Mouse (Mus musculus): Measurements from ENCODE around the gene Lix1.
A peak's percentile ranks its signal among the peaks of the same experiment; 100 is the strongest.
"Not testable (repeated sequence)": the region's sequence is repeated elsewhere in the genome, so short reads cannot be mapped to it uniquely, and the experiment has no call there.

Lix1 gene

DNA sequence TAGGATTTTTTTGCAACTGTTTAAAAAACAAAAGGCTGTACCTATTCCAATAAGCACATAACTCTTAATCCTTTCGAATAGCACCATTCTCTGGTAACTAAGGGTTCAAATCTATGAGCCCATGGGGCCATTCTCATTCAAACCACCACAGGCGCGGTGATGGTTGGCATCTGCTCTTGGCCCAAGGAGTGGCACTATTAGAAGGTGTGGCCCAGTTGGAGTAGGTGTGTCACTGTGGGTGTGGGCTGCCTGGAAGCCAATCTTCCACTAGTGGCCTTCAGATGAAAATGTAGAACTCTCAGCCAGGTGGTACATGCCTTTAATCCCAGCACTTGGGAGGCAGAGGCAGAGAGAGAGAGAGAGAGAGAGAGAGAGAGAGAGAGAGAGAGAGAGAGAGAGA is 11.7 kb downstream of the Lix1 start:
- no peak for DNase-seq

DNA sequence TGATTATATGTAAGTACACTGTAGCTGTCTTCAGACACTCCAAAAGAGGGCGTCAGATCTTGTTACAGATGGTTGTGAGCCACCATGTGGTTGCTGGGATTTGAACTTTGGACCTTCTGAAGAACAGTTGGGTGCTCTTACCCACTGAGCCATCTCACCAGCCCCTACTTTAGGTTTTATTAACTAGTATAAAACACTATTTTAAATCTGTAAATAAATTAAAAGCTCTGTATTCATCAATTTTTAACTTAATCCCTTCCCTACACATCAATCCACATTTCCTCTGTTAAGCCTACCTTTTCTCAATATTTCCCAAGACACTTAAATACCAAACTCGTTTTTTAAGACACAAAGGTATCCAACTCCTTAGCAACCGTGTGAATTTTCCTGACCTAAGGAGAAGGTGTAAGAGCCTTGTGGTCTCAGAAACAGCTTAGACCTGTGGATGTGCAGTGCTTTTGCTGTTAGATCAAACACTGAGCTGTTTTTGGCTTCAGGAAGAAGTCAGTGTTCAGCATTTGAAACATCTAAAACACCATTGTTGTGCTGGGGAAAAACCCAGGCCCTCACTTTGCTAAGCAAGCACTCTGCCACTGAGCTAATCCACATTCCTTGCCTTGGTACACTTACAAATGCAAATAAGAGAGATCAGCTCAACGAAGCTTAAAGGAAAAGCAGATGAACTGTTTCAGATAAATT is 22.3 kb downstream of the Lix1 start:
- no peak for DNase-seq

DNA sequence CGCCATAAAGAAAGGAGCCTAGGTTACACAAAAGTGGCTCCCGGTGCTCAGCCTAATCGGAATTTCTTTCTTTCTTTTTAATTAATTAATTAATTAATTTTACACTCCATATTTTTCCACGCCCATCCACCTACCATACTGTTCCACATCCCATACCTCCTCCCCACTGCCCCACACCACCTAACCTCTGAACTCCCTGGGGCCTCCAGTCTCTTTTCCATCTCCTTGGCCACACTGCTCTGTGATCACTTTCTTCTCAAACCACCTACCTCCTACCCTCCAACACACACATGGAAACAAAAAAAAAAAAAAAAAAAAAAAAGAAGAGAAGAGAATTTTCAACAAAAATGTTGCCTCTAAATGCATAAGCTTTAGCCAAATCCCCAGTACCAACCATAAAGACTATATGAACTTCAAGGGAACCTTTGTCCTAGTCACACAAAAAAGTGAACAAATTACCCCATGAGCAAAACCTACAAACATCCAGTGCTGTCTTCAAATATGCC is 22.9 kb downstream of the Lix1 start:
- no peak for DNase-seq

DNA sequence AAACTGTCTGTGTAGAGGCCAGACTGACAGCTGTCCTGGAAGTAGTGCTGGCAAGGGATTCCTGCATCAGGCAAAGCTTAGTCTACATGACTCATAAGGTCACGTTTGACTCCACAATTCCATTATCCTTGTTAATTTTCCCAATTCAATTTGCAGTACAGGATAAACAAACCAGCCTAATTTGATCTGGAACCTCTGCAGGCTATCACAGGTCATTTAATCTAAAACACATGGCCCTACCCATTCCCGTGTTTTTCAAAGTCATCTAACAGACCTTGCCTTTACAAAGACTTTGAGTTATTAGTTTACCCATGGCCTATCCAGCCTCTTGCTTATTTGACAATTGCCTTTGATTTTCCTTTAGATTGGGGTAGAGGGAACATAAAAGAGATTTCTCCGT is 23.4 kb downstream of the Lix1 start:
- no peak for DNase-seq

DNA sequence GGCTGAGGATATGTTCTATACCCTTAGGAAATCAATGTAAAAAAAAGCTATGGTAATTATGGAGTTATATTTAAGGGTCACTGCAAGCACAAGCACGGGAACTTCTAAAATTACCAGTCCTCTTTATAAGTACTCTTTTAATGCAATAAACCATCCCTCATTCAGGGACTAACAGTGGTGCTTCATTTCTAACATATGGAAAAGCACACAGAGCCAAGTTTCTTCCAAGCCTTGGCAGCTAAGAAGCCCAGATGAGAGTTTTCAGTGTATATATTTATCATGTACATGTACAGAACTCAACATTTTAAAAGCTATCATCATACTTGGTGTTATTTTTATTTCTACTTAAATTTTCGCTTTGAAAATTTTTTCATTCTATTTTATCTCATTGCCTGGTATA is 26.4 kb downstream of the Lix1 start:
- no peak for DNase-seq

DNA sequence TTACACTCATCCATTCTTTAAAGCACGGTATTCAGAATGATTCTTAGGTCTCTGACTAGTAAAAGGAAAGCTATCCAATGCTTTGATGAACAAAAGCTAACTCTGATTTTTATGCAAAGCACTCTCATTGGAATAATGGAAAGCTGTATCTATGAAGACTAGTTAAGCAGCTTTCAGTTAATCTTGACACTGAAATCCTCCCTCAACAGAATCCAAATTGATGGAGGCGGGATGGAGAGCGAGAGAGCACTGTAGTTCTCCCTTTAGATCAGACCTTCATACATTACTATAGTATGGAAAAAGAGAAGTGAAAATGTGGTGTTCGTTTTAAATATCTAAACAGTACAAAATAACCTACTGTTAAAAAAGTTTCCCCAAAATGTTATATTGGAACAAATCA is 31.2 kb downstream of the Lix1 start:
- DNase-seq = no peak

DNA sequence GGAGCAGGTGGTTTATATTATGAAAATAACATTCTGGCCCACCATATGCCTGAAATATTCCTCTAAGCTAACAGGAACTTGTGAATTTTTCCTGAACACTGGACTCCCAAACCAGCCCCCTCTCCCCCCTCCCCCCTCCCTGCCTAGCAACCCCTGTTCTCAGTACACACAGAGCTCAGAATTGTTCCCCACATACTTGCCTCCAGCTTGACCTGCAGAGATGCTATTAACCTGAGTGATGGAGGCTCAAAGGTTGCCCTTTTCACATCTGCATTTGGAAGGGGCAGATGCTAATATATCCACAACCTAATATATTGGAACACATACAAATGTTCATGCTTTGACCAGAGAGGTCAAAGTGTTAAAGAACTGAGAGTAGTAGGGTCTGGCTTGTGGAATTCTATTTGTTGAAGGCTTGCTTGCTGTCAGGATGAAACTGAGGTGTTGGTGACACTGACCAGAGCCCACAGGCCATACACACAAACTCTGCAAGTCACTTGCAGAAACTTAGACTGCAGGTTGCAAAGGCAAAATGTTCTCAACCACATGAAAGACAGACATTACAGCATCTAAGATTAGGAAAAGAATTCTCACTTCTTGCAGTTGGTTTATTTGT is 36.2 kb downstream of the Lix1 start:
- no peak for DNase-seq

DNA sequence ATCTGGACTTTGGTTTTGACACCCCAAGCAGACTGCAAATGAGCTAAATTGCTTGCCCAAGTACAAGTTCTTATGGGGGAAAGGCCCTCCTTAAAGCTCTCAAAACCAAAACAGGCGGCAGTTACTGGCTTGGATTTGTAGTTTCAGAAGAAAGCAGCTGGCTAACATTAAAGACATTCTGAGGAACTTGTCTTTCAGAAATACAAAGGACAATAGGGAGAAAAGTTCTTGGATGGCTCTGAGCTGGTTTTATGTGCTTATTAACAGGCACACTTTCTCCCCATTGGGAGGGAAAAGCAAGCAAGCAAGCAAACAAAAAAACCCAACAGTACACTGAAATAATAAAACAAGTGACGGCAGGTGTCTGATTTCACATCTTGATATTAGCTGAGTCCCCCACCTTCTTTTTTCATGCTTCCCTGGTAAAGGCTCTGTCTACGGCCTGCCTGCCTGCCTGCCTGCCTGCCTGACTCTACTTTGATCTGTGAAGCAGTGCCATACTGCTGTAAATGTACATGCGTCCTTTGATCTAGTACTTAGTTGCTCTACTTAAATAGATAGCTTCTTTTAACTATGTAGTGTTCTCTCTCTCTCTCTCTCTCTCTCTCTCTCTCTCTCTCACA is 39.5 kb downstream of the Lix1 start:
- DNase-seq = no peak

DNA sequence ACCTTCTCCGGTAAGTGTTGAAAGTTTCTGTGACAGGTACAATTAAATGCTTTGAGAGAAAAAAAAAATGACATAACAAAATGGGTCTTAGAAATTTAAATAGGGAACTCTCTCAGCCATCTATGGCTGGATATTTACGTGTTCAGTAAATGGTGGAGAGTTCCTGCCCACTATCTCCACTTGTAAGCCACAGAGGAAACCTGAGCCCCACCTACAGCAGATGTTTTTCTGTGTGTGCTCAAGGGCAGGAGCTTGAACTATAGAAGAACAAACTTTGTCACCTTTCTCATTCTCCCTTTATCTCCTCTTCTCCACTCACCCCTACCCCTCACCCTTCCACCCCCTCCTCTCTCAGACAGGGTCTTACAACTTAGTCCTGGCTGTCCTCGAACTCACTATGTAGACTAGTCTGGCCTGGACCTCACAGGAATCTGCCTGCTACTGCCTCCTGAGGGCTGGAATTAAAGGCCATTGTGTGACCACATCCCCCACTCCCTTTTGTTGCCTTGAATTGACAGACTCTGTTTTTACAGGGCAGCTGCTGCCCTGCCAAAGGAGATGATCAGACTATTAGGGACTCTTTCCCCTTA is 41.9 kb downstream of the Lix1 start:
- no peak for DNase-seq

DNA sequence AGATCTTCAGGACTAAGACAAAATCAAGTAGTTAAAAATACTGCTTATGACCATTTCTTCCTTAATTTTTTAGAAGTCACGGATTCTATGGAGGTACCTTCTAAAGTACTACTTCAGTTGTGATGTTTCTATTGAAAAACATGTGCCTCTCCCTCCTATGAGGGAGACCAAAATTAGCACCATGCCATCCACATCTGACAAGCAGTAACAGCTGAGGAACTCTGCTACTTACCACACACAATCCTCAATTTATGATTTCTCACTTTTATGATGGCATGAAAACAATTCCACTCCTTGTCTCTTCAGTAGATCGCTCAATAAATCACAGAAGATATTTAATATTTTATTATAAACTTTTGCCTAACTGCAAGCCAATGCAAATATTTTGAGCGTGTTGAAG is 44.2 kb downstream of the Lix1 start:
- DNase-seq = no peak

DNA sequence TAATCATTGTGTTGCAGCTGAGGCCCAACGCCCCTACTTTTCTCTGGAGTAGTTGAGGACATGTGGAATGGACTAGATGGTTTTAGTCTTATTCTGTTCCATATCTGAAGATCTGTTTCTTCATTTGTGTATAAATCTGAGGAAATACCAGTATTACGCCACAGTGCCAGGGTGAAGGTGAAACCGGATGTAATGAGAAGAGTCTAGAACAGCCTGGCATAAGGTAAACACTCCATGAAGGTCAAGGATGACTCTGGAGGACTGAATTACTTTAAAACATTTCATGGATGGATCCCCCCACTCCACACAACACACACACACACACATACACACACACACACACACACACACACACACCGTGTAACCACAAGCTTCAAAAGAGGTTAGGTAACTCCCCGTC is 45.3 kb downstream of the Lix1 start:
- DNase-seq = no peak

DNA sequence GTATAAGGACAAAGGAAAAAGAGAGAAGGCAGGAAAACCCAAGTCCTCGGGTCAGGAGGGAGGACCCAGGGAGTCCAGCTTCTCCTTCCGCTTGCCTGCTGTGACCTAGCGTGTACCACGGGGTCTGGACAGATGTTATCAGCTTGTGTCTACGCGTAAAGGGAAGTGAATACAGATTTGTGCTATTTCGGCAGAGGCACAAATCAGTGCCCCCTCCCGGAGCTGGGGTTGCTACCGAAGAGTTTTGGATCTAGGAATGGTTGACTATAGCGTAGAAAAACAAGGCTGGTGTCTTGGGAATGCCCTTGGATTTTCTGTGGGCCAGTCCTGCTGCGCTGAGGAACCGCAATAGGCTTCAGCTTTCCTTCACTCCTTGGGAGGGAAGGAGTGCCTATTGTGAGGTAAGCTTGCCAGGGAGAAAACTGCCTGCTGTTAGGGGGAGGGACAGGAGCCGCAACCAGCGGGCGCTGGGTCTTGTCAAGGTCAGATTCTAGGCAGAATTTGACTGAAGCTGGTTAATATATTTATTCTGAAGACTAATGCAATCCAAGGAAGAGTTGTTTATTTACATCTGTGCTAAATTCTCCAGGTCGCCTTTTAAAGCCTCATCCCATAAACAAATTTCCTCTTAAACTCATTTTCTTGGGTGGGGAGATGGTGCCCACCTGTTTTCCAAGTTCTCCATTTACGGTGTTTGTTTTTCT is 46.4 kb downstream of the Lix1 start:
- DNase-seq = peak; percentile 13

DNA sequence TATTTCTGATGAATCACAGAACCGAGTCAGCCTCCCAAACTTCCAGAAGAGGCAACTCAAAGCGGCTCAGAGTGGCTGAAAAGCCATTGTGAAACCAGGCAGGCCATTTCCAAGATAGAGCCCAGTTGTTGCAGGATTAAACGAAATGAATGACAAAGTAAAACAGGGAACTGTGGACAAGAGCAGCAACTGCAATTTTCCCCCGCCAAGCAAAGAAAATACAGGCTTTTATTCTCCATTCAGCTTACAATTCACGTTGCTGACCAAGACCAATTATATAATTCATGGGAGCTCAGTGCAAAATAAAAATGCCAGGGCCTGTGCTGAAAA is 46.9 kb downstream of the Lix1 start:
- no peak for DNase-seq

DNA sequence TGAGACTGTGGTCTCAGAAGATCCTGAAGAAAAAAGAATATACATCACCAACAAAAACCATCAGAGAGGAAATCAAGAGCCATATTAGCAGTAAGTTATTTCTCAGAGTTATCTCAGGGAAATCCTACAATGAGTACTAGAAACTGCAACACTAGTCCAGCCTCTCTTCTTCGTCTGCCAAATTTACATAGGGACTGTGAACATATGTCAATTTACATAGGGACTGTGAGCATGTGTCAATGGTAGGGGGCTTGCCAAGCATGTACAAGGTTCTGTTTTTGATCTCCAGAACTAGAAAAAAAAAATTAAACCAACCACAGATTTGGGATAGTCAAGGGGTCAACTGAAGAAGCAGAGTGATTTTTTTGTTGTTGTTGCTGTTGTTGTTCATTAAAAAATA is 48.6 kb downstream of the Lix1 start:
- DNase-seq = no peak

DNA sequence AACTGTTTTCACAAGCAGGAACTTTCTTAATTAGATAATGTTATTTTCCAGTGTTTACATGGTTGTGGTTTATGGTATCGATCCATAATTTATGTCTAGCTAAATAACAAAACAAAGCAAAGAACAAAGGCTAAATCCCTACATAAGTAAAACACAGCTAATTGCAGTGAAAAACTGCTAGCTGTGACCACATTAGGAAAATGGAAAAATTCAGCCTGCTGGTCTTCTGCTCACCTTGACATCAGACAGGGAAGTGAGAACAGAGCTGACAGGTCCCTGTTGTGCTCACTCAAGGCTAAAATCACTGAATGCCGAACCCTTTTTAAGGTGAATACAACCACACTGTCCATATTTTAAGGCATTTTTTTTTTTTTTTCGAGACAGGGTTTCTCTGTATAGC is 50.1 kb downstream of the Lix1 start:
- no peak for DNase-seq

DNA sequence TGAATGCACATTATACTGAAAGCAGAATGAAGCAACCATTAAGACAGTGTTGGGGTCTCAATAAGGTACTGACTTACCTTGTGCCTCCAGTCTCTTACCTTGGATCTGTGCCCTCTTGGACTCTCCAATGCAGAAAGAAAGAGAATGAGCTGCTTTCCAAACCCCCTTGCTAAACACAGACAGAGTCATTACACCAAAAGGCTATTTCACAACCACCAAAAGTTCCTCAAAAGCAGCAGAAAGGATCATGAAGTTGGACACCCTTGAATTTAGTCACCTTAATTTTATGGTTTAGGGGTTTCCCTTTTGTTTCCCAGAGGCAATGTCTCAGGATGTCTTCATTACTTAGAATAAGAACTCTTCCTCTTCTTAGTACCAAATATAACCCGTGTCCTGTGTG is 52.1 kb downstream of the Lix1 start:
- DNase-seq = no peak

DNA sequence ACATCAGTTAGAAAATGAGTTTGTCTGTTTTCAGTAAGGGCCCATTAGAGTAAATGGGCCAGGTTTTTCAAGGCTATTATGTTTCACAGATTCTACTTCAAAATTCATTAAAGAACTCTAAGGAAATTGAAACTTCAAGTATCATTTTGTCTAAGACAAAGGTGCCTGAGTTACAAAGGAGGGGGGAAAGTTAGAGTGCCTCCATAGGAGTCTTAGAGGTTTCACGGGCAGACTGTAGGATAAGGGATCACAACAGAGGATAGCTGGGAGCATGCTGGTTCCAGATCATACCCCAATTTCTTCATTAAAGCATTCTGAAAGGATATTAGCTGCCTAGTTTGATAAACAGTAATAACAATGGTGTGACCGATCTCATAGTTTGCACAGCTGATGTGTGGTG is 83.3 kb downstream of the Lix1 start:
- no peak for DNase-seq

DNA sequence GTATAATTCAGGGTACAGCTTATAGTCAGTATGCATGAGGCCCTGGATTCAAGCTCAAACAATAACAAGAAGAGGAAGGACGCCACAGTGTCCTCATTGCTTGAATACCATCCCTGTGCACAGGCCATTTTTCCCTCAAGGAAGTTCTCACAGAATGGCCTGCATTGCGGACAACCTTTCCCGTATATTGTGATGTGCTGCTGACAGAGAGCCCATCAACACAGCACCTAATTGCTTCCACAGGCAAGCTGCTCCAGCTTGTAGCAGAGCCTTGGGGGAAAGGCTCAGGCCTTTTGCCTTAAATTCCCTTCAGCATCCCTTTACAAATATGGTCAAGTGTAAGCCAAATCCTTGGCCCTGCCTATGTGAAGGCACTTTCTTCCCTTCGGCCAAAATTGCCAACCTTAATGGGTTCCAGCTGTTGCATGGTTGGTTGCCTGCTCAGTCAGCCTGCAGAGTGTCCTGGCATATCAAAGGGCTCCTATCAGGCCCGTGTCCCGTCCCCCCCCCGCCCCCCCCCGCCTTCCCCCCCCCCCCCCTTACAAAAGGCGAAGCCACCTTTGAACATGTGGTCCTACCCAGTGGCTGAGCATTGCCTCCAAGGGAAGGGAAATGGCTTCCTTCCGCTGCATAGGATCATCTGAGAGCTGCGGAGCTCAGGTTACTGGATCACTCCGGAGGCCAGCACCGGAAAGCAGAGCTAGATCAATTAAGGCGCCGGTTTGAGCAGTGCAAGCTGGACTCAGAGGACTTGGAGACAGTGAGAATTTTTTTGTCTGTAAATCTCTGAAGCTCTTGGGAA is 88.5 kb downstream of the Lix1 start:
- DNase-seq = no peak

DNA sequence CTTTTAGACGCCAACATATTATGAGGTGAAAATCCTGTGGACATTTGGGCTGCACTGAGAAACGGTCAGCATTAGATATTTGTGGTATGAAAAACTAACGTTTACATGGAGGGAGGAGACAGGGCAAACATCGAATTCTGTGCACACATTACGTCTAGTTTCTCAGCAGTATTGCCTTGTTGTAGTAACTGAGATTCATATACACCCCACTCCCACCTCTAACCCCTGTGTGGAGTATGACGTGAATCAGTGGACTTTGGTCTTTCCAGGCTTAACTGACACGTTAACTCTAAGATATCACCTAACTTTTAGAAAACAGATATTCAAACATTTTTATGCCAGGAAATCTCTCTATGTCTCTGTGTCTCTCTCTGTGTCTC is 89.1 kb downstream of the Lix1 start:
- no peak for DNase-seq

DNA sequence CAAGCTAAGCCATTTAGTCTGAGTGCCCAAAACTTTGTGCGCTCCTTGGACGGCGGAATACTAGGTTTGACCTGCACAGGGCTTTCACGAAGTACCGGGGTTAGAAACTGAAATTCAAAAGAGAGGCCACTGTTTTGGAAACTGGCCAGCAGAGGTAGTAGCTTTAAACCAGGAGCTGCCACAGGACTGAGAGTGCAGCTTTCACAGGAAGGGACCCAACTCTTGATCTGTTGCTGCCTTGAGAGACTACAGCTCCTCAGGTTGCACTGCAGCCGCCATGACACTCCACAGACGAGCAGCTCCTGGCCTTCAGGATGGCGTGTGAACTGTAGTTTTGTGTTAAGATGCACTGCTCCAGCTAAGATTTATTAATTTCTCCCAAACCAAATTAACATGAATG is 89.6 kb downstream of the Lix1 start:
- DNase-seq = no peak

DNA sequence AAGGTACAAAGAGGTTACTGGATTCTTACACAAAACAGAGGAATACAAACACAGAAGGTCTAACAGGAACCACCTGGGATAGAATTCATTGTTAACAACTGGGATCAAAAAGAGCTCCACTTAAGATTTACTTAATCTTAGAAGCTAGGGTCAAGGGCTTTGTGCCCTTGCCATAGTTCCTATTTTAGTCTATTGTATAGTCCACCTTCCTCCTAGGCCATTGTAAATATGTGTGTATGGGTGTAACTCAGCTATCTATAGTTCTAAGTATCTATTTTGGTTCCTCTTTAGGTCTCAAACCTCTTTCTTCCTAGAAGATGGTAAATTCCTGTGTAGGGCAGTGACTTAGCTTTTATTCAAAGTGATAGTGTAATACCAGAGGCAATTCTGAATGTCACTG is 93.8 kb downstream of the Lix1 start:
- not testable (repeated sequence) for DNase-seq

DNA sequence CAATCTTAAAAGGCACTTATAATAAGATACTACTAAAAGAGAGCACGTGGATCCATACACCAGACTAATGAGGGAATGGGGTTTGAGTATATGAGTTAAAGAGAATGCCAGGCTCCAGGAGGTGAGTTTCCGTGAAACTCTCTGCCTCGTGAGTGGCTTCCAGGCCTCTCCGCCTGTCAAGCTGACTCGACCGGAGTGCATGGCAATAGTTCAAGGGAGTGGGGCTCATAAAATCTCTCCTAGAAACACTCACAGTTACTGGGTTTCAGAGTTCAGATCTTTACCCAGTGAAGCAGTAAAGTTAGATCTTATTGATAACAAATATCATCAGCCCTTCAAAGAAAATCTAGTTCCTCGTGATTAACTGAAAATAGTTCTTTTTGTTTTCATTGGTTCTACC is 94.3 kb downstream of the Lix1 start:
- no peak for DNase-seq

DNA sequence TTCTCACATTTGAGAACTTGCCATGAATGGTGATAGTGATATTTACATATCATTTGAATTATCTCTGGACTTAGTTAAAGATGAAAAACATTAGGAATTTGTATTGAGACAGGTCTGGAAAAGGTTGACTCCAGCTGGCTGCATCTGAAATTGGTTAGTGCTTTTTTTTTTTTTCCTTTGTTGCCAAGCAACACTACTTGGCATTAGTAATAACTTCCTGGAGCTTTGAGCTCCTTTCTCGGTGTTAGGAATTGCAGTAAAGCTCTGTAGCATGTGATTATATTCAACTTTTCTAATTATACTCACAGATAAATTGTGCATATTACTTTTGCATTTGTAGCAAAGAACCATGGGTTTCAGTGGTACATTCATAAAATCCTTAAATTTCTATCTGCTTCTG is 96.4 kb downstream of the Lix1 start:
- no peak for DNase-seq
